Mouse (Mus musculus): ENCODE data around the gene Mns1. TPM values are rescaled to one million over a fixed set of nuclear protein-coding genes. Genes with fewer than 3 reads are reported as not detected.

Gene Mns1
- total RNA-seq (2023): 1 to 10 TPM; 4.4 to 6.4 TPM

DNA sequence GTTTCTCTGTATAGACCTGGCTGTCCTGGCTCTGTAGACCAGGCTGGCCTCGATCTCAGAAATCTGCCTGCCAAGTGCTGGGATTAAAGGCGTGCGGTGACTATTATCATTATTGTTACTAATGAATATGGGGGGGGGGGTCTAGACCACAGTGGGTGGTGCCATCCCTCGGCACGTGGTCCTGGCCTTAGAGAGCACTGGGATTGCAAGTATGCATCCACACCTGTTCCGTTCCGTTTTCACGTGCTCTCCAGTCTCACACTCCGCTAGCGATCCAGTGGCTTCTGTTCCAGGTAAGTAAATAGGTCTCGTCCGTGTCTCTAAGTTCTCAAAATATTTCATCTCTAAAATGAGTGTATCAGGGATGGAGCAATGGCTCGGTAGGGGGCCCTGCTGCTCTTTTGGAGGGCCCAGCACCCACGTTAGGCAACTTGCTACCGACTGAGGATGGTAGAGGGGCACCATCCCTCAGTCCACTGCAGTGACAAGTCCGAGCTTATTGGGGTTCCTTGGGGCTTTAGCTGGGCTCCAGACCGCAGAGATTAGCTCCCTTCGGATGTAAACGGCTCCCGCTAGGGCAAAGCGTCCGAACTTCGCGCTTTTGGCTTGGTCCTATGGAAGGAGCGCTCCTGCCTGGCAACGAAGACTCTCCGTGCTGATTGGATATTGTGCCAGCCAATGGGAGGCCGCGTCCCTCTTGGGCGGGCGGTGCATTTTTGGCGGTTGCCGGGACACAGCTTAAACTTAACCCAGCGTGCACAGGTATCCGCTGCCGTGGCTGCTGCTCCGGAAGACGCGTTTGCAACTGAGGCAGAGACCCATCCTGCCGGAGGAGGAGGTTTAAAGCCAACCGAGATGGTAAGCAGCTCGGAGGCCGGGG, at the start of gene Mns1:
Mns1 (plus strand) TSS at position 190 of the 880 bp plus-strand sequence.

DNA sequence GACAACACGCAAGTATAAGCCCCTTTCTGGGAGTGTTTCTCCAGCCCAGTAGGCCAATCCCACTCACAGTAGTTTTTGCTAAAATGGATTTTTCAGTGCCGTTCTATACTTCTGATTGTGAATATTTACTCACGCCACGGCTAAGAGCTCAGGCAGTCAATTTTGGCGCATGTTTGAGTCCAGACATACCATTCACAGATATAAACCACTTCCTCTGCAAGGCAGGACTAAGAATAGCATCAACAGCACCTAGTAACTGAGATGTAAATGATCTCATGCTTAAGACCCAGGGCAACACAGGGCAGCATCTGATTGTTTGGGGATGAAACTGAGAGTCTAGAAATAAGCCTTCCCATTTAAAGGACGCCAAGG, 54.4 kb downstream of the Mns1 start, which contains the start of gene Tex9:
Tex9 (minus strand) TSS at position 19 of the 372 bp plus-strand sequence.

Other genes starting within 250 kb of the Mns1 start
- 10 to 100 TPM; 30.3 to 32.3 TPM for gene Zfp280d, start 163.2 kb upstream of the Mns1 start, total RNA-seq (2023)
- gene Tex9, start 54.2 kb downstream of the Mns1 start, total RNA-seq (2023): 1 to 10 TPM; 2.6 to 2.8 TPM
- 10 to 100 TPM; 31.7 to 34.6 TPM for gene Rfx7, start 94.2 kb downstream of the Mns1 start, total RNA-seq (2023)
- 100 to 1,000 TPM; 118 to 137 TPM for gene Nedd4, start 224.3 kb downstream of the Mns1 start, total RNA-seq (2023)